Mouse (Mus musculus) CD4-positive, CD25-positive, alpha-beta regulatory T cell, adult 9 weeks (primary cell): ENCODE data around the gene Gm4297. TPM values are rescaled to one million over a fixed set of nuclear protein-coding genes. Genes with fewer than 3 reads are reported as not detected.

Source experiments
- polyA plus RNA-seq: library from polyadenylated mRNA; unstranded; fragments of 100-300 nt; shearing (Covaris generic); gene quantifications from one replicate; pipeline ENCODE4 v1.2.1, GENCODE M21; 2017

Gm4297 gene
- polyA plus RNA-seq, result not detected

DNA sequence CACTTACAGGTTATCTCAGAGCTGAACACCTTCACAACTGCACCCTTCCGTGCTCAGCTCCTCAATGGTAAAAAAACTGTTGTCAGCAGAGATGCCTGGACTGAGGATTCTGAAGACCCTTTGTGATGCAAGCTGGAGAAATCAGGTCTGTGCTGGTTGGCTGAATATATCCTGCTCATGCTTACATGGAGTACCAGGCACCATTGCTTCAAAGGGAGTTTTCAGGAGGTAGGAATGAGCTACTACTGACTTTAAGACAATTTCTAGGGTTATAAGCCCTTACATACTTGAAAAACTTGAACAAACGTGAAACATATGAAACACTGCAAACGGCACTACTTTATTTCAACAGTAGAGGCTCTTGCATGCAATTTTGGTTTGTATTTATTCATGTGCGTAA lies at the start of gene Gm4297:
TSS of gene Gm4297 (minus strand) at position 101 of the 400 bp plus-strand sequence.

Other genes starting within 250 kb of the Gm4297 start
- not detected for gene Gm5934, start 74.1 kb downstream of the Gm4297 start, polyA plus RNA-seq
- not detected for gene Gm5935, start 200.3 kb upstream of the Gm4297 start, polyA plus RNA-seq